8 mouse cellular contexts compared by ENCODE assay signal in the genomic region with DNA sequence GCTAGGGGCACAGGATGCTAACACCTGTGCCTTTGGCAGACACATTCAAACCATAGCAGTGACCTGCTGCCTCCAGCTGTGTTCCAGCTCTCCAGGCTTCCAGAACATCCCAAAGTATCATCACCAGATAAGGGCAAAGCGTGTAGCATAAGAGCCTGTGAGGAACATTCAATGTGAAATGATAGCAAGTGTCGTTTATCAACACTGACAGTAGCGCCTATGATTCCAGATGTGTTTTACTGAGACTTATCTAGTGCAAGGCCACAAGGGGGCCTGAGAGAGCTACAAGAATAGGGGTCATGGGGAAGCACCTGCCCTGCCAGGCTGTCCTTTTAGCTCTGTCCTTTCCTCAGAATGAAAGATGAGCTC.
DNase-seq lines count a peak whose midpoint lies in the region; ATAC-seq lines count a peak whose summit lies in the region.

No protein-coding gene starts in this region.

- peak; percentile 69 for ATAC-seq in liver, embryonic 15.5 days (ENCODE audit: insufficient read depth)
- no peak for ATAC-seq in frontal cortex, adult (ENCODE audit: low TSS enrichment)

- H3K4me1 ChIP-seq in liver, embryonic 15.5 days (replicated peaks): peaks cover 68% of the 10 kb centered on the region

- intact Hi-C loops in heart, postnatal 14 days (cut with DNase I): loop anchor here (1.0 to 5.0 kb wide), 2 partner anchors 137 to 261 kb away; no protein-coding TSS in a partner anchor
- intact Hi-C loops in left cerebral cortex, postnatal 36 days (cut with DNase I): loop anchor here (5.0 kb wide), 1 partner anchor 134 kb away; no protein-coding TSS in a partner anchor

- no peaks in the 10 kb centered on the region for H3K27me3 ChIP-seq in liver, embryonic 15.5 days

- peak overlapping the region; percentile 63 for H3K4me2 ChIP-seq in liver, embryonic 15.5 days

- 13% methylated on average over 3 of the region's 3 CpGs for WGBS in liver, embryonic 15.5 days (ENCODE audit: insufficient replicate concordance)

- H3K36me3 ChIP-seq in liver, embryonic 15.5 days (replicated peaks): no peaks in the 10 kb centered on the region

- no peaks in the 10 kb centered on the region for H3K9me3 ChIP-seq in liver, embryonic 15.5 days (replicated peaks)

- H3K27ac ChIP-seq in liver, embryonic 15.5 days (replicated peaks): peak overlapping the region; percentile 95

- H3K4me3 ChIP-seq in liver, embryonic 15.5 days (replicated peaks): no peak overlapping the region

- peak; percentile 43 to 48 for DNase-seq in heart, postnatal 14 days
- no peak for DNase-seq in heart, adult 11 months
- DNase-seq in B cell, adult 2 months: peak; percentile 27 to 34
- DNase-seq in adrenal gland, postnatal 14 days: peak; percentile 72
- DNase-seq in layer of hippocampus, adult 18-20 months (ENCODE audit: low spot score in 2 of 2): no peak
- no peak for DNase-seq in left cerebral cortex, postnatal 36 days (ENCODE audit: low spot score in 2 of 2)

- H3K9ac ChIP-seq in liver, embryonic 15.5 days: peak overlapping the region; percentile 30; the same call in 1 of the 2 replicates

Comparison
In these comparisons a context has a peak if more than half of its experiments do, and no peak if none do; other contexts are left out.
1. DNase-seq: peak in heart, postnatal 14 days (2 of 2), B cell, adult 2 months (2 of 2) and adrenal gland, postnatal 14 days (single experiment); none in heart, adult 11 months (single experiment), layer of hippocampus, adult 18-20 months (0 of 2) and left cerebral cortex, postnatal 36 days (0 of 2).